Mouse (Mus musculus) testis, adult 2 months (tissue): ENCODE measurements at regions not wholly inside any gene's neighbourhood (a gene's known extent, or its start where the extent isn't known, plus 50 kb on each side); places are given as distances from the start of the nearest gene placed in this dataset.

Source experiments
- CTCF ChIP-seq: fragments of 200-500 bp; IDR thresholded peaks from 2 replicates; pipeline ENCODE4 v1.5.1; 2012; ENCODE audit warnings: low read depth, mild to moderate bottlenecking, inconsistent platforms, low read length, moderate library complexity; ENCODE audit not compliant: control insufficient read depth, insufficient read depth, insufficient replicate concordance
- POLR2A ChIP-seq: fragments of 200-500 bp; IDR thresholded peaks from 2 replicates; pipeline ENCODE4 v1.6.1; 2012; ENCODE audit warnings: low read depth, mild to moderate bottlenecking, inconsistent platforms, low read length, moderate library complexity; ENCODE audit not compliant: control insufficient read depth

DNA sequence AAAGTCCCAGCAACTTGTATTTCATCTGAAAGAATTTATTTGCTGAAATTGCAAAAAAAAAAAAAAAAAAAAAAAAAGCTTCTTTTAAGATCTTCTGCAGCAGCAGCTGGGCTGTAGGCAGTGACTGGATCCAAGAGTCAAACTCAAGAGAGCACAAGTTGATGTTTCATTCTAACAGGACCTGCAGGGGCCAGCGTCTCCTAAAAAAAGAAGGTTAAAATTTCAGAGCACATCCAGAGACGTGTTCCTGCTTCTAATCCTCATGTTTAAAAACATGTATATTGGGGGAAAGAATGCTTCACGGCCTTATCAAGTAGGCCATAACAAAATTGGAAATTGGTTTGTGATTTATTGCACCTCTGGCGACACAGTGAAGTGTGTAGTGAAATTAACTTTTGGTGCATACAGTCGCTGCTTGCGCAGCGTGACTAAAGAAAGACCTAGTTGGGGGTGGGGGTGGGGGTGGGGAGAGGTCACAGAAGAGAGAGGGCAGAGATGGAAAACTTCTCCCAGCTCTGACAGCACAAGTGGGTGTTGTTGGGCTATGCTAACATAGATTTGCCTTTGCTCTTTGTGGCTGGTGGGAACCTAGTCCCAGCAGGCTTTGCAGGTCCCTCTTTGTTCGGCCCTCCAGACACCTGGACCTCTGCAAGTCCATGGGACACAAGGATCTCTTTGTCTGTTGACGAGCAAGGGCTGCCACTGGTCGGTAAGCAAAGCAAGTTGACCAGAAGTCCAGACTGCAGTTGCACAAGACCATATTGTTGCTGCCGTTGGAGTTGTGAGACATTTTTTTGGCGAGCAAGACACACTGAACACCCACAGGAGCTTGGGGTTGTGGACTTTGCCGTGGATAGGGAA, 155.7 kb upstream of the Slc30a5 start:
- no peak for TF ChIP-seq CTCF
- no peak for TF ChIP-seq POLR2A
